Mouse (Mus musculus) erythroblast, embryonic 14.5 days (primary cell): ENCODE measurements around the gene Uba3.

Experiments
- GATA1 ChIP-seq: IDR thresholded peaks from 2 replicates; pipeline ENCODE4 v1.6.1; 2012; ENCODE audit warnings: low read length, inconsistent platforms, mixed read lengths
- TAL1 ChIP-seq: IDR thresholded peaks from 3 replicates; pipeline ENCODE4 v1.6.1; 2012; ENCODE audit warnings: low read length, inconsistent platforms, mixed read lengths

GRCm38 (mm10) chr6:97149721-97150120 lies 55.7 kb downstream of the Uba3 start:
- TF ChIP-seq GATA1: no peak
- no peak for TF ChIP-seq TAL1
